Mouse (Mus musculus) bone marrow, adult 2 months (tissue): ENCODE results near the gene Dpf2.

ENCODE experiments used
- CTCF ChIP-seq: fragments of 200-500 bp; IDR thresholded peaks from 2 replicates; pipeline ENCODE4 v1.5.1; 2011; ENCODE audit warnings: low read length, control low read depth; ENCODE audit not compliant: control insufficient read depth, insufficient read depth
- POLR2A ChIP-seq: fragments of 200-500 bp; IDR thresholded peaks from 2 replicates; pipeline ENCODE4 v1.6.1; 2011; ENCODE audit warnings: low read depth, mild to moderate bottlenecking, control low read depth, low read length, borderline replicate concordance; ENCODE audit not compliant: control insufficient read depth

GRCm38 (mm10) chr19:5891521-5892258 is 21.1 kb downstream of the Dpf2 start:
- TF ChIP-seq CTCF (no peak), POLR2A (no peak)
